Mouse (Mus musculus) Patski (cell line): ENCODE results near the gene Sgcb. TPM values are rescaled to one million over a fixed set of nuclear protein-coding genes. Genes with fewer than 3 reads are reported as not detected.

Experiments
- ATAC-seq: fragments of 100-300 bp; one replicate; pipeline ENCODE4 v1.8.0; 2021
- CTCF ChIA-PET: fragments of 350-600 bp; sonication (Branson Sonifier 250); formaldehyde crosslinking; loops from one replicate; lab custom pipeline; 2022; ENCODE audit warnings: inconsistent platforms; lab: Charles Lee
- POLR2A ChIA-PET: fragments of 350-600 bp; sonication (Branson Sonifier 250); formaldehyde crosslinking; loops from one replicate; lab custom pipeline; 2022; ENCODE audit warnings: antibody characterized with exemption, inconsistent platforms; lab: Charles Lee
- DNase-seq: peaks from one replicate; pipeline ENCODE4 v3.0.0-alpha.2; 2011; ENCODE audit warnings: low read depth, low spot score
- H3K27me3 ChIP-seq: fragments of 371-371 bp; one replicate; pipeline ENCODE4 v1.5.1; 2021
- CTCF ChIP-seq: fragments of 100-300 bp; IDR thresholded peaks from one replicate; pipeline ENCODE4 v1.5.1; 2021
- in situ Hi-C: fragments of 300-500 bp; cut with MboI; formaldehyde crosslinking; loops from 3 replicates; pipeline ENCODE4 v1.11.1; 2018; ENCODE audit warnings: low pct_unique_long_range_greater_than_20kb, mixed read lengths
- polyA plus RNA-seq: library from polyadenylated mRNA; unstranded; gene quantifications from one replicate; pipeline ENCODE4 v1.2.3, GENCODE M21; 2021

The Sgcb gene
- polyA plus RNA-seq, result 24.1 TPM

- CTCF ChIA-PET, result interaction anchor here (1.0 to 1.6 kb wide), 2 partner anchors 10 kb away, joined by 3 to 7 read pairs; no protein-coding TSS in a partner anchor
- ATAC-seq (peak; percentile 87), DNase-seq (no peak)
- in situ Hi-C loops, result no loop called here
- no peak for TF ChIP-seq CTCF
- POLR2A ChIA-PET, result interaction anchor here (0.5 kb wide), 1 partner anchor 214 kb away, joined by 3 read pairs; no protein-coding TSS in a partner anchor
- H3K27me3 ChIP-seq, result peaks cover 27% of the 10 kb centered on the region
Measured at GRCm38 (mm10) chr5:73647261-73647900, at the start of gene Sgcb. Sgcb (minus strand) TSS chr5:73647790.

- ChIA-PET POLR2A (interaction anchor here (0.6 kb wide), 1 partner anchor 15 kb away, joined by 3 read pairs; no protein-coding TSS in a partner anchor), CTCF (no interaction called here)
- in situ Hi-C loops, result loop anchor here (25.0 kb wide), 2 partner anchors 393 to 1243 kb away; no protein-coding TSS in a partner anchor
- no peak for TF ChIP-seq CTCF
- DNase-seq (no peak), ATAC-seq (no peak)
- no peaks in the 10 kb centered on the region for H3K27me3 ChIP-seq
Measured at GRCm38 (mm10) chr5:73694254-73695015, 46.8 kb upstream of the Sgcb start.

GRCm38 (mm10) chr5:73693778-73694177, 46.2 kb upstream of the Sgcb start:
- ChIA-PET CTCF (no interaction called here), POLR2A (no interaction called here)
- DNase-seq (no peak), ATAC-seq (no peak)
- TF ChIP-seq CTCF, result no peak
- H3K27me3 ChIP-seq, result no peaks in the 10 kb centered on the region
- in situ Hi-C loops, result loop anchor here (25.0 kb wide), 2 partner anchors 394 to 1244 kb away; no protein-coding TSS in a partner anchor

GRCm38 (mm10) chr5:73691723-73692520, 44.3 kb upstream of the Sgcb start:
- in situ Hi-C loops, result loop anchor here (25.0 kb wide), 2 partner anchors 395 to 1245 kb away; no protein-coding TSS in a partner anchor
- DNase-seq, result no peak
- CTCF ChIA-PET, result interaction anchor here (1.0 to 2.1 kb wide), 3 partner anchors 9 to 162 kb away, joined by 3 to 6 read pairs (median 3); no protein-coding TSS in a partner anchor

GRCm38 (mm10) chr5:73690146-73690545, 42.6 kb upstream of the Sgcb start:
- ATAC-seq (no peak), DNase-seq (no peak)
- no peak for TF ChIP-seq CTCF
- ChIA-PET POLR2A (no interaction called here), CTCF (interaction anchor here (1.0 to 2.1 kb wide), 2 partner anchors 9 to 593 kb away, joined by 3 to 6 read pairs; no protein-coding TSS in a partner anchor)
- in situ Hi-C loops, result loop anchor here (25.0 kb wide), 2 partner anchors 397 to 1247 kb away; no protein-coding TSS in a partner anchor
- no peaks in the 10 kb centered on the region for H3K27me3 ChIP-seq

More at GRCm38 (mm10) chr5:73691723-73692520, 44.3 kb upstream of the Sgcb start:
- POLR2A ChIA-PET, result no interaction called here
- no peak for TF ChIP-seq CTCF
- no peak for ATAC-seq
- H3K27me3 ChIP-seq, result no peaks in the 10 kb centered on the region

- ATAC-seq (peak; percentile 24), DNase-seq (no peak)
- TF ChIP-seq CTCF, result no peak
Measured at GRCm38 (mm10) chr5:73688576-73688975, 41.0 kb upstream of the Sgcb start.

GRCm38 (mm10) chr5:73686149-73686548, 38.6 kb upstream of the Sgcb start:
- TF ChIP-seq CTCF, result peak; percentile 75
- CTCF ChIA-PET, result interaction anchor here (0.7 to 1.2 kb wide), 2 partner anchors 28 to 253 kb away, joined by 3 read pairs; no protein-coding TSS in a partner anchor
- H3K27me3 ChIP-seq, result peaks cover 10% of the 10 kb centered on the region
- DNase-seq (no peak), ATAC-seq (no peak)
- in situ Hi-C loops, result loop anchor here (5.0 to 25.0 kb wide), 8 partner anchors 51 to 1479 kb away; no protein-coding TSS in a partner anchor
- POLR2A ChIA-PET, result no interaction called here

More at GRCm38 (mm10) chr5:73688576-73688975, 41.0 kb upstream of the Sgcb start:
- CTCF ChIA-PET, result interaction anchor here (1.0 to 1.9 kb wide), 3 partner anchors 9 to 14 kb away, joined by 3 to 6 read pairs (median 4); no protein-coding TSS in a partner anchor
- POLR2A ChIA-PET, result no interaction called here
- no peaks in the 10 kb centered on the region for H3K27me3 ChIP-seq
- in situ Hi-C loops, result loop anchor here (5.0 to 25.0 kb wide), 8 partner anchors 49 to 1476 kb away; no protein-coding TSS in a partner anchor

GRCm38 (mm10) chr5:73683706-73684409, 36.3 kb upstream of the Sgcb start:
- ATAC-seq, result no peak

More at GRCm38 (mm10) chr5:73683706-73684409, 36.3 kb upstream of the Sgcb start:
- H3K27me3 ChIP-seq, result peaks cover 15% of the 10 kb centered on the region
- in situ Hi-C loops, result loop anchor here (10.0 to 25.0 kb wide), 6 partner anchors 171 to 1481 kb away; no protein-coding TSS in a partner anchor
- TF ChIP-seq CTCF, result peak; percentile 53
- POLR2A ChIA-PET, result interaction anchor here (0.7 kb wide), 2 partner anchors 9 to 145 kb away, joined by 3 read pairs; no protein-coding TSS in a partner anchor
- no peak for DNase-seq
- CTCF ChIA-PET, result interaction anchor here (0.6 to 1.1 kb wide), 3 partner anchors 8 to 854 kb away, joined by 3 read pairs; no protein-coding TSS in a partner anchor
